Mouse (Mus musculus) G1E (cell line): ENCODE results near the gene Slc39a1.

Experiments used
- CTCF ChIP-seq: IDR thresholded peaks from 2 replicates; pipeline ENCODE4 v1.5.1; 2012; ENCODE audit warnings: low read depth, low read length, inconsistent platforms, mixed read lengths
- GATA1 ChIP-seq: IDR thresholded peaks from 2 replicates; pipeline ENCODE4 v1.6.1; 2012; ENCODE audit warnings: borderline replicate concordance, low read length, inconsistent platforms, mixed read lengths

GRCm38 (mm10) chr3:90248746-90249100, 751 bp downstream of the Slc39a1 start:
- TF ChIP-seq GATA1, result no peak
- TF ChIP-seq CTCF, result no peak
